Comparison of ENCODE assay signal across 23 mouse cellular contexts in genomic region chr13:45992953-45993352, GRCm38 (mm10).
"Had no signal": no experiment of that assay in that cellular context is flagged by ENCODE, and none has a peak within 500 bp of the region (broad histone marks: within the 10 kb centered on the region; RNA-seq: fewer than 3 reads in every experiment).

No protein-coding gene starts in this region.

- H3K4me3 ChIP-seq: heart, embryonic 10.5 days; heart, embryonic 12.5 days; hindbrain, embryonic 13.5 days; hindbrain, embryonic 15.5 days; kidney, embryonic 15.5 days; limb, embryonic 13.5 days; limb, embryonic 15.5 days; liver, embryonic 12.5 days had no signal

- DNase-seq: gastrocnemius, postnatal 14 days; gastrocnemius, postnatal 36 days; heart, adult 18-20 months; heart, postnatal 14 days; heart, postnatal 36 days; kidney, adult 11 months; kidney, adult 2 months; kidney, adult 9 months; kidney, postnatal 14 days; kidney, postnatal 36 days; left cerebral cortex, postnatal 4 days had no signal

- H3K27ac ChIP-seq: heart, embryonic 10.5 days; hindbrain, embryonic 13.5 days; hindbrain, embryonic 15.5 days; hindbrain, postnatal 0 days; kidney, embryonic 15.5 days; kidney, postnatal 0 days; limb, embryonic 13.5 days; limb, embryonic 15.5 days; liver, embryonic 12.5 days; liver, embryonic 14.5 days had no signal

- ATAC-seq: hindbrain, postnatal 0 days; intestine, embryonic 16.5 days; liver, embryonic 12.5 days had no signal
